Mouse (Mus musculus) hindlimb bud, embryonic 11.5 days (tissue): Measurements from ENCODE around the gene Lipo4.
"Not testable (repeated sequence)": the region's sequence is repeated elsewhere in the genome, so short reads cannot be mapped to it uniquely, and the experiment has no call there.

Source experiments
- DNase-seq: peaks from one replicate; pipeline ENCODE4 v3.0.0-alpha.2; 2012; ENCODE audit warnings: low read depth, low spot score; ENCODE audit errors: extremely low spot score

The Lipo4 gene

GRCm38 (mm10) chr19:33517680-33518079, at the start of gene Lipo4:
TSS of gene Lipo4 (minus strand) at chr19:33517780.
- no peak for DNase-seq

- not testable (repeated sequence) for DNase-seq
Measured at GRCm38 (mm10) chr19:33456426-33456825, 61.2 kb downstream of the Lipo4 start.

- DNase-seq: no peak
Measured at GRCm38 (mm10) chr19:33453725-33454124, 63.9 kb downstream of the Lipo4 start.
